Mouse (Mus musculus): ENCODE data around the gene Sema3b.
"Not testable (repeated sequence)": the region's sequence is repeated elsewhere in the genome, so short reads cannot be mapped to it uniquely, and the experiment has no call there.

Gene Sema3b

DNA sequence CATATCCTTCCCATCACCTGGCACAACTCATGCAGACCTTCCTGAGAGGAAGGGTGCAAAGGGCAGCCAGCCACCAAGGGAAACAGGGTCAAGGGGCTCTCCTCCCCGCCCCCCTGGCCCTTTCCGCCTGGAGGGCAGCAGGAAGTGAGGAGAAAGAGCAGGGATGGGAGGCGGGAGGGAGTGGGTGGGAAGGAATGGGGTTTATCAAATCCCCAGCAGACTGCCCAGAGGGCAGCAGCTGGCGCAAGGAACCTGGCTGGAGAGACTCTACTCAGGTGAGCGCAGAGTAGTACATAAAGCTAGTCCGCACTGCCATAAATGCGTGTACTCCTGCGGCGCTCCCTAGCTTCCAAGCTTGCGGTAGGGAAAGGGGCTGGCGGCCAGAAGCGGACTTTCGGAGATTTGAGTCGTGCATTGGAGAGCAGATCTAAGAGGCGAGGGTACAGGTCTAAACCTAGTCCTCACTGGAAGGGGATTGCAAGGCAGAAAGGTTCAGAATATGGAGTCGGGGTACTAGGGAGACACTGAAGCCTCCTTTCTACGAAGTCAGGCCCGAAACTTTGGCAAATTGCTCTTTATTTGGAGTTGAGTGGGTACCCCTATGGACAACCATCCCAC lies 41.2 kb downstream of the Sema3b start, which contains the start of gene Hyal2:
TSS of gene Hyal2 (plus strand) at position 244 of the 618 bp plus-strand sequence.
- DNase-seq, result no peak

DNA sequence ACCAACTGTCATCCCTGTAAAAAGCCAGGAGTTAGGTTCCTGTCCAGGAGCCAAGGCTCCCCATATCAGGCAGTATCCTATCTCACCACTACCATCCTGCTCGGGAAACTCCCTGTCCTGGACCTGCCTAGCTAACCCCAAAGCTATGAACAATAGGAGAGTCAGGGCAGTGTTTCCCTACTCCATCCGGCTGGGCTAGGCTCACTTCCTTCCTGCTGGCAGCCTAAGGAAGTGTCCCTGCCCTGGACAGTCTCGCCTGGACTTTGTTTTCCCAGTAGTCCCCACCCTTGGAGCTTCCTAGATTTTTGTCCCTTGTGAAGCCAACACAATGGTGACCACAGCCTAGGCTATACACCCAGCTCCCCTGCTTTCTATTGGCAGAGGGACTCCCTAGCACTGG lies 42.2 kb downstream of the Sema3b start:
- DNase-seq, result no peak

DNA sequence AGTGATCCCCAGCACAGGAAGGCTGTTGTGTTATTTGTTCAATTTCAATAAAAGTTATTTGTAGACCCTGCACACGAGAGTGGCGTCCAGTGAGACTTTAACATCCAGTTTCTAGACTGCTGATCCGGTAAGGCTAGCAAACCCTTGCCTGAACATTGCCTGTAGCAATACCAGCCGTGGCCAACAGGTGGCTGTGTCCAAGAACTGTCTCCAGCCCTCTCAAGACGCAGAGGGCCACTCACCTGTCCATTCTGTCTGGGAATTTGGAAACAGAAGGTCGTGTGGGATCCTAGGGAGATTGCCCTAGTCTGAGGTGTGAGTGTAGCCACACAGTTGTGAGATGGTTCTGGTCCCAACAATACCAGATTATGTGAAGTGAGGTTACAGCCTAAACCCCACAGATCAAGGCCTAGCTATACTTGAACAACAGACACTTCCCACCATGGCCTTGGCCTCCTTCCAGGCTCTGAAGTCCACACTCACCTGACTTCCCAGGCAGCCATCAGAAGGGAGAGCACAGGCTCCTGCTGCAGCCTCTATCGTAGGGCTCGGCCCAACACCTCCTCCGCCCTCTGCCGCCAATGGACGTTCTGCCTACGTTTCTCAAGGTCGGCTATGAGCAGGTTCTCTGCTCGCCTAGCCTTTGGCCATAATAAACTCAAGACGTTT lies 42.9 kb downstream of the Sema3b start:
- DNase-seq, result peak; percentile 84 to 85

DNA sequence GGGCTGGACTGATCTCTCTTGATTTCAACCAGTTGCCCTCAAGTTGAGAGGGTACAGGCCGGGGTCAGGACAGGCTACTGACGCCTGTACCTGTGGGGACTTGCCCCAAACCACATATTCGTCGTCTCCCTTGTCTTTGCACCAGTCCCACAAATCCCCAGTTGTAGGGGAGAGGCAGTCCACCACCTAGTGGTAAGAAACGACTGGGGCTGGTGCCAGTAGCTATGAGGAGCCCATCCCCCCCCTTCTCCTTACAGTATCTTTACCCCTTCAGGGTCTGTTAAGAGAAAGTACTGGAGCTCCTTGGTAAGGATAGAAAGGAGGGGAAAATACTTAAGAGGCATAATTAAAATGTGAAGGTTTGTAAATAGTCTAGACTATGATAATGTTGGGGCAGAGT lies 43.5 kb downstream of the Sema3b start:
- DNase-seq, result not testable (repeated sequence)

DNA sequence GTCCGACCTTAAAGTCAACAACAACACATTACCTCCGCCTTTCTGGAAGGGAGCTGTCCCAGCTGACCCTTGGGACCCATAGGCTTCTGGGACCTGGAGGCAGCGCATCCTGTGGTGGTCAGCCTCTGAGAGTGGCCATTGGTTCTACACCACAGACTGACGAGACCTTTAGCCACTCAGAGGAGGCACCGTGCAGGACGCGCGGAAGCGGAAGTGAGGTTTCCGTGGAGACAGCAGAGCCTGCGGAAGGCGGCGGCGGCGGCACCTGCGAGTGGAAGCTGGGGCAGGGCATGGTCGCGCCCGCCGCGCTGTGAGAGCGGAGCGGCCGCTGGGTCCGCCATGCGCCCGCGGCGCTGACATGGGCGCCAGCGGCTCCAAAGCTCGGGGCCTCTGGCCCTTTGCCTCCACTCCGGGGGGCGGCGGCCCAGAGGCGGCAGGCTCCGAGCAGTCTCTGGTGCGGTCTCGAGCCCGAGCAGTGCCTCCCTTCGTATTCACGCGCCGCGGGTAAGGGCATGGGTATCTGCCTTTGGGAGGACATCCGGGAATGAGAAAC lies 45.9 kb downstream of the Sema3b start, which contains the start of gene Tusc2:
TSS of gene Tusc2 (plus strand) at position 227 of the 553 bp plus-strand sequence.
- DNase-seq, result peak; percentile 90 to 91

DNA sequence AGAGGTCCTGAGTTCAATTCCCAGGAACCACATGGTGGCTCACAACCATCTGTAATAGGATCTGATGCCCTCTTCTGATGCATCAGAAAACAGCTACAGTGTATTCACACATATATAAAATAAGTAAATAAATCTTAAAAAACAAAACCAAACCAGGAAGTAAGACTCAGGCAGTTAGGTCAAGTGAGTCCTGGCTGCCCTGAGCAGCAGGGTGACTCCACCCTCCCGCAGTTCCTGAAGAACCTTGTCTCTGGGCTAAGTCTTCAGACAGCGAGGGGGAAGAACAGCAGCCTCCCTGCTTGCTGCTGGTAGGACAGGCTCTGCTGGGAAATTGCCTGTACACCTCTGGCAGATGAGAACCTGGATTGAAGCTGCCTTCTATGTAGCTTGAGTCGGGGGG lies 52.7 kb downstream of the Sema3b start:
- no peak for DNase-seq

DNA sequence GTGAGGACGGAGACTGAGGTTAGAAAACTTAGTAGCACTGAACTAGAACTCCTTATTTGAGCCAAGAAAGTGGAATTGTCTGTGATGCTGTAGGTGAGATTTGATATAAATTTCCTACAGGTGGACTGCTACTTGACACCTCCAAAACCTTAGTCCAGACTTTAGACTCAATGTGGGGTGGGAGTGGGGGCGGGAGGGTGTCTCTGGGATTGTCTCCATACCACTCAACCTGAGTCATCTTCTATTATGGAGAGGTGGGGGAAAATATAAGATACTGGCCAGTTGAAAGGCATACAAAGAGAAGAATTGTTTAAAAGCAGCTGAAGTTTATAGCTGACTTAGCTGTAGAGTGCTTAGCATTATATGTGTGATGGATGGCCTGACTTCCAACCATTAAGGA lies 53.3 kb downstream of the Sema3b start:
- no peak for DNase-seq

DNA sequence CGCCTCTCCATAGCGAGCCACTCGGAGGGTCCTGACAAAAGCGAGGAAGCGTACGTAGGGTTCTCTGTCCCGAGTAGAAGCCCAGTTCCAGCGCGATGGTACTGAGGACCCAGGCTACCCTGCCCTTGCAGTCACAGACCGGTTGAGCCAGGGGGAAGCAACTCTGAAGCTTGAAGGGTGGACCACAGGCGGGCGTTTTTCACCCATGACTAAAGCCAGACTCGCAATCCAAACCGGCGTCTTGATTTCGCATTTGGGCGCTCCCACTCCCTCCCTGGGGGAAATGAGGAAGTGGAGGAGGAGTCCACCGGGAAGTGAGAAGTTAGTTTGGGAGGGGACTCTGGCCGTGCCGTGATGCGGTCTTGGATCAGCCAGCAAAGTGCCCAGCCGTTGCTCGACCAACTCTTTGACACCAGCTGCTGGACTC lies 54.0 kb downstream of the Sema3b start:
- peak in 1 of 2 experiments; percentile 65 for DNase-seq

DNA sequence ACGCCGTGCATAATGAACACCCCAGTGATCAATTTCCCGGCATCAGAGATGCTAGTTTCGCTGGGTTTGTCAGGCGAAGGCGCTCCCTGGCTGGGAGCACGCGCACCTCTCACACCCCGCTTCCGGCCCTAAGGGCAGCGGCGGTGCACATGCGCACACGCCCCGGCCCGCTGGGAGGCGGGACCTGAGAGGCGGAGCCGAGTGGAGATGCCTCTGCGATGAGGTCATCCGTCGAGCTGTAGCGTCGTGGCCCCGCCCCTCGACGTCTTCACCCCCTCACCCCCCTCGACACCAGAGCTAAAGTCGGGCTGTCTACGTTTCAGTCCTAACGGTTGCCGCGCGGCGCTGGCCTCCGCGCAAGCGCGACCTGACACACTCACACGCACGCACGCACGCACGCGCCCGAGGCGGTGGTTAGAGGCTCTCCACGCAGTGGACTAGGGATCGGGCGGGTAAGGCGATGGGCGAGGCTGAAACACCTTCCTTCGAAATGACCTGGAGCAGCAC lies 54.7 kb downstream of the Sema3b start:
- DNase-seq, result peak; percentile 97 to 98

DNA sequence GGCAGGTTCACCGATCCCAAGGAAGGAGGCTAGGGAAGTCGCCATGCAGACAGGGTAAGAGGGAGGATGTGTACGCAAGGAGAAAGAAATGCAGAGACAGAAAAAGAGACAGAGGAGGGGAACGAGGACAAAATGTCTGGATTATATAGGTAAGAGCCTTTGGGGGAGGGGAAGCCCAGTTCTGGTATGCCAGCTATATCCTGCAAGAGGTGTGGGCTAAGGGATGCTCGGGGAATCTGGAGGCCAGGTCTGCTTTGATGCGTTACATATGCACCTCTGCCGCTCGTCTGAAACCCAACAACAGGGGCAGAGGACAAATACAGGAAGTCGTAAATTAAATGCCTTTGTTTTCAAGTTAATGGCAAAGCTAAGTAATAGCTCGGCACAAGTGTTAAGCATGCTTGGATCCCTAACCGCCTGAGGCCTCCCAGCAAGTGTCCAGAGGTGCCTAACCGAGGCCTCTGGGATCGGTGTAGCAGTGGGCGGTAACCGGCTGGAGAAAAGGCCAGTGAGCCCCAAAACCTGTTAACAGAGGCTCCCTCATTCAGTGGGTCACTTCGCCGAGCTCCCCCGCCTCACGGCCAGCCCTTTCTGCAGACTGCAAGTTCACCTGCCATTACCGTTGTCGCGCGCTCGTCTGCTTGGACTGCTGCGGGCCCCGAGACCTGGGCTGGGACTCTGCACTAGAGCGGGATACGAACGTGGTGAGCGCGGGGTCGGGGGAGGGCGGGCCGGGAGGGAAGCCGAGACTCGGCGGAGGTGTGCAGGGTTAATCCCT lies 55.3 kb downstream of the Sema3b start:
- DNase-seq, result peak; percentile 55 to 61

DNA sequence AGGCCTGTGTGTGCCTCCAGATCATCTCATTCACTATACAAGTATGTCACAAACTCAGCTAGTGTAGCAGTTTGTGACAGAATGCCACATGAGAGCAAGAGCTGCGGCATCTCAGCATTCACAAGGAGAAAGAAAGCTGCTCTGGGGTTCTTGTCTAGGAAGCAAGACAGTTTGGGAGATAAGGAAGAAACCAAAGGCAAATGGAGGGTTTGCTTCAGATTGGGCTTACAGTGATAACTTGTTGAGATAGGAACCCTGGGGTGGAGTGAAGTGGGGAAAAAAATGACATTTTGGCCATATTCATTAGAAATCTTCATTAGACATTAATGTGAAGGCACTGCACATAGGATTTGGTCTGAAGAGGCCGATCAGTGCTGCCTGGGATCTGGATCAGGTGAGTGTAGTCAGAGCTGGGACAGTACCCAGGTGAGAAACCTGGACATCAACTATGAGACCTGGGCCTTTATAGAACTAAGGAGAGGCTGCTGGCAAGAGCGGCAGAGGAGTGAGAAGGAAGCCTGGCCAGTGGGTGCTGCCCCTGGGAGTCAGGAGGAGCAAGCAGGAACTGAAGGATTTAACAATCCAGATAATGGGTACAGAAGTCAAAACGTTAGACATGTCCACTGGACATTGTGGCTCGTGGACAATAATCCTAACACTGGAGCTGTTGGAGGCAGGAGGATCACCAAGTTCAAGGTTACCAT lies 56.2 kb downstream of the Sema3b start:
- no peak for DNase-seq

DNA sequence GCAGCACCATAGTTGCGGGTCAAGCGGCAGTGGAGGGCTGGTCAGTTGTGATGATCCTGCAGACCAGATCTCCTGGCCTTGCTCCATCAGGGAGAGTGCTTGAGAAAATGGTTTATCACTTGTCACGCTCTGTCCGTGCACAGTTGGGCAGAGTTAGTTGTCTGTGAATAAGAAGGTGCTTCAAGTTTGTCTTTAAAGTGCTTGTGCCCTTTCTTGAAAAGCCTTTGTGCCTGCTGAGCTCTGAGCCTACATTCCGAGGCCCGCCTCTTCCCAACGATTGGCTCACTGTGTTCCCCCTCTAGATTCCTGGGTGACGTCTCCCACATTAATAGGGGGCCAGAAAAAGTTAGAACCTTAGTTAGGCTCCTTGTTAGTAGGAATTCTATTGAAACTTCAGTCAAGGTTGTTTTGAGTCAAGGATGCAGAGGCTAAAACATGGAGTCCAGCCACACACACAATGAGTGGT lies 57.1 kb downstream of the Sema3b start:
- no peak for DNase-seq

DNA sequence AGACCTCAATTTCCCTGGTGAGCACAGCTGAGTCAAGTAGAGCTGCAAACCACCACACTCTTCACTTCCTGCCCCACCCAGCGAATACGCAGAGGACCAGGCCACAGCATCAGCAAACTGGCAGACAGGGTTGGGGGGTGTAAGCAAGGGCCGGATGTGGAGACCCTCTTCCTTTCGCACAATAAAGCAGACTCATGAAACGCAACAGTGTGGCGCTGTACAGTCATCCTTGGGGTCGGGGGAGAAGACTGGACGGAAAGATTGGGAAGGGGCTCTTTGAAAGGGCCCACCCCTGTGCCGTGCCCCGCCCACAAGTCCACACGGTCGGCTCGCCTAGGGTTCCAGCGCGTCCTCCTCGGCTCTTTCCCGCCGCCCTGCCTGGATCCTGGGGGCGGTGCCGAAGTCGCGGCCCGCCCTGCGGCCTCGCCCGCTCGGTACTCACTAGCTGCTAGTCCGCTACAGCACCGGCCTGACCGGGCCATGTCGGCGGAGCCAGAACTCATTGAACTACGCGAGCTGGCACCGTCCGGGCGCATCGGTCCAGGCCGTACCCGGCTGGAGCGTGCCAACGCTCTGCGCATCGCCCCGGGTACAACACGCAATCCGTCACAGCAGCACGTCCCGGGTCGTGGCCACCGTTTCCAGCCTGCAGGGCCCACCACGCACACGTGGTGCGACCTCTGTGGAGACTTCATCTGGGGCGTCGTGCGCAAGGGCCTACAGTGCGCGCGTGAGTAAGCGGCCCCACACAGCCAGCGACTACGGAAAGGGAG lies 57.7 kb downstream of the Sema3b start, which contains the start of gene Rassf1:
TSS of gene Rassf1 (plus strand) at position 439 of the 773 bp plus-strand sequence.
- peak; percentile 79 to 84 for DNase-seq

DNA sequence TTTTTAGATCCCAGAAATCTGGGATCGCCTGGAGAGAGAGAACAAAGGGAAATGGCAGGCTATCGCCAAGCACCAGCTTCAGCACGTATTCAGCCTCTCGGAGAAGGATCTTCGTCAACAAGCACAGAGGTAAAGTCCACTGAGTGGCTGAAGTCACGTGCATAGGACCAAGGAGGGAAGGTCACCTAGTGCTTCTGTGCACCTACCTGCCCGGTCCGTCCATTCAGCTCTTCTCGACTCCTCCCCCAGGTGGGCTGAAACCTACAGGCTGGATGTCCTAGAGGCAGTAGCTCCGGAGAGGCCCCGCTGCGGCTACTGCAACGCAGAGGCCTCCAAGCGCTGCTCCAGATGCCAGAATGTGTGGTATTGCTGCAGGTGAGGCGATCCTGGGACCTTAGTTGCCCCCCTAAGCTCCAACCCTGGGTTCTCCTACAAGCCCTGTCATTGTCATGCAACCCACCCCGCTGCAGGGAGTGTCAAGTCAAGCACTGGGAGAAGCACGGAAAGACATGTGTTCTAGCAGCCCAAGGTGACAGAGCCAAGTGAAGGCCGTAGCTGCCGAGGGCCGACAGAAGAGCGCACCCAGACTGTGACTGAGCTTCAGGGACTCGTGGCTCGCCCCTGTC lies 58.4 kb downstream of the Sema3b start:
- DNase-seq, result no peak

DNA sequence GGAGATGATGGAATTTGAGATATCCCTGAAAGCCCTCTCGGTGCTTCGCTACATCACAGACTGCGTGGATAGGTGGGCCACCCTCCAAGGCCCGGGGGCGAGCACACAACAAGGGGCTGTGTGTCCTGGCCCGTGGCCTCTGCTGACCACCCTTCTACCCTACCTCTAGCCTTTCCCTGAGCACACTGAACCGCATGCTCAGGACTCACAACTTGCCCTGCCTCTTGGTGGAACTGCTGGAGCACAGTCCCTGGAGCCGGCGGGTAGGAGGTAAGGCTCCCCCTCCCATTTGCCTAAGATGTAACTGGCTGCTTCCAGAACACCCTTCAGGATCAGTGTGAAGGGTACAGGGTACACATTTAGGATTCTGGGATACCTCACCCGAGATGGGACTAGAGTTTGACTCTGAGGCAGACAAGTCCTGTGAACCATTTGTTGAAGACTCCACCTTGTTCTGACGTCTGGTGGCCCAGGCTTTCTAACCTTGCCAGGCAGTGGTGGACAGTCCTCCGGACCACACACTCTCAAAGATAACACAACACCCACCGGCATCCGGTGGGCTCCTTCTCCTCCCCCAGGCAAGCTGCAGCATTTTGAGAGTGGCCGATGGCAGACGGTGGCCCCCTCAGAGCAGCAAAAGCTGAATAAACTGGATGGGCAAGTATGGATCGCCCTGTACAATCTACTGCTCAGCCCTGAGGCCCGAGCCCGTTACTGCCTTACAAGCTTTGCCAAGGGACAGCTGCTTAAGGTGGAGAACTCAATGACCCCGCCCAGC lies 59.5 kb downstream of the Sema3b start:
- no peak for DNase-seq

DNA sequence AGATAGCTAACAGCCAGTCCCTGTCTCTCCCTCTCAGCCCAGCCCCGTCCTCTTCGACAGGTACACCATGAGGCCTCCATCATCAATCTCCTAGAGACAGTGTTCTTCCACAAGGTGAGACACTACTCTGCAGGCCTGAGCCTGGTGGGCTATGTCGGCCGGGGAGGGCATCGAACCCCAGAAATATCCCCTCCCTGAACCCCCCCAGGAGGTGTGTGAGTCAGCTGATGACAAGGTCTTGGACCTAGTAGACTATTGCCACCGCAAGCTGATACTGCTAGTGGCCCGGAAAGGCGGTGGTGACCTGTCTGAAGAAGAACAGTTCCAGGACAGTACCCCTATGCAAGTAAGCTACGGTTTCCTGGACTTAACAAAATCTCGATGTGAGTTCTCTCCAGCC lies 60.2 kb downstream of the Sema3b start:
- no peak for DNase-seq

DNA sequence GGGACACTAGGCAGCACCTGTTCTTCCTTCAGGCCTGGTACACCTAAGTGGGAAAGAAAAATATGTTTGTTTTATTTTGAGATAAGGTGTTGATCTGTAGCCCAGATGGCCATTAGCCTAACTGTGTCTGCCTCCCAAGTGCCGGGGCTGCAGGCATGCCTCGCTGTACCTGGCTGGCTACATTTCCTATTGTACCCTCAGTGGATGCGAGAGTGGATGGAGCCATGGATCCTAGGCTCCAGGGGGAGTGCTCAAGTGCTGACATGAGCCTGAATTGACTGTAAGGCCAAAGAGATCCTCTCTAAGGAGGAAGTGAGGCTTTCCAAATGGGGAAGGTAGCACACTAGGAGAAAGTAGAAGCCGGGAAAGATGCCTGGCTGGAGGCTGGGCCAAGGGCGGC lies 61.1 kb downstream of the Sema3b start:
- no peak for DNase-seq

Data from B cell, adult 2 months (primary cell).